Mouse (Mus musculus): Measurements from ENCODE around the gene Letmd1. TPM values are rescaled to one million over a fixed set of nuclear protein-coding genes. Genes with fewer than 3 reads are reported as not detected.

The Letmd1 gene
- polyA plus RNA-seq, 1 experiment from 2014 or later: 59.3 TPM

DNA sequence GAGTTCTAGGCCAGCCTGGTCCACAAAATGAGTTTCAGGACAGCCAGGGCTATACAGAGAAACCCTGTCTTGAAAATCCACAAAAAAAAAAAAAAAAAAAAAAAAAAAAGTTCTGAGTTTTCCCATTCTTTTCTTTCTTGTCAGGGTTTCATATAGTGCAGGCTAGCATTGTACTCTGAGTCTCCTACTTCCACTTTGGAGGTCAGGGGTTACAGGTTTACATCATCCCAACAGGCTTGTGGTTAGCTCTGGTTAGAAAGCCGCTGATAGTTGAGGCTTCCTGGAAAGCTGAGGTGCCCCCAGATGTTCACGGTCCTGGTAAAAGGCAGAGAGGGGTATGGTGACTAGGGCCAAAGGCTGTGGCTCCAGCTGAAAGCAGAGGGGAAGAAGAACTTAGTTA lies 21.9 kb upstream of the Letmd1 start:
- Histone ChIP-seq H3K27ac (ENCODE audit: low read depth, low read length) (no peak overlapping the region), H3K4me3 (ENCODE audit: low read length) (no peak overlapping the region), H3K4me1 (ENCODE audit: control insufficient read depth, insufficient read depth, low read depth, low read length) (peaks cover 8% of the 10 kb centered on the region), H3K27me3 (replicated peaks; ENCODE audit: control insufficient read depth, insufficient read depth, low read length) (no peaks in the 10 kb centered on the region), H3K9ac (ENCODE audit: low read depth, low read length) (no peak overlapping the region), H3K36me3 (ENCODE audit: control insufficient read depth, insufficient read depth, low read length) (no peaks in the 10 kb centered on the region), H3K9me3 (ENCODE audit: control insufficient read depth, low read length) (no peaks in the 10 kb centered on the region), H3K4me2 (ENCODE audit: low read length) (no peak overlapping the region)
- 88% methylated on average over 2 of the region's 2 CpGs for WGBS
- no peak for ATAC-seq

DNA sequence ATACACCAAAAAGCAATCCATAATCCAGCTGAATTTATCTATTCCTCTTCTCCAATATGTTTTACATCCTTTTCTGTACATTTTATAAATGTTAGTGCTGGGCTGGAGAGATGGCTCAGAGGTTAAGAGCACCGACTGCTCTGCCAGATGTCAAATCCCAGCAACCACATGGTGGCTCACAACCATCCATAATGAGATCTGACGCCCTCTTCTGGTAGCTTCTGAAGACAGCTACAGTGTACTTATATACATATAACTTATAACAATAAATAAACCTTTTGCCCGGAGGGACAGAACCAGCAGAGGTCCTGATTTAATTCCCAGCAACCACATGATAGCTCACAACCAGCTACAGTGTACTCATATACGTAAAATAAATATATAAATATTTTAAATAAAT lies 20.3 kb upstream of the Letmd1 start:
- ATAC-seq: no peak
- Histone ChIP-seq H3K27me3 (replicated peaks; ENCODE audit: control insufficient read depth, insufficient read depth, low read length) (no peaks in the 10 kb centered on the region), H3K4me3 (ENCODE audit: low read length) (no peak overlapping the region), H3K9me3 (ENCODE audit: control insufficient read depth, low read length) (no peaks in the 10 kb centered on the region), H3K27ac (ENCODE audit: low read depth, low read length) (no peak overlapping the region), H3K36me3 (ENCODE audit: control insufficient read depth, insufficient read depth, low read length) (no peaks in the 10 kb centered on the region), H3K4me2 (ENCODE audit: low read length) (no peak overlapping the region), H3K9ac (ENCODE audit: low read depth, low read length) (no peak overlapping the region), H3K4me1 (ENCODE audit: control insufficient read depth, insufficient read depth, low read depth, low read length) (peaks cover 6% of the 10 kb centered on the region)
- WGBS: 79% methylated on average over 4 of the region's 4 CpGs

DNA sequence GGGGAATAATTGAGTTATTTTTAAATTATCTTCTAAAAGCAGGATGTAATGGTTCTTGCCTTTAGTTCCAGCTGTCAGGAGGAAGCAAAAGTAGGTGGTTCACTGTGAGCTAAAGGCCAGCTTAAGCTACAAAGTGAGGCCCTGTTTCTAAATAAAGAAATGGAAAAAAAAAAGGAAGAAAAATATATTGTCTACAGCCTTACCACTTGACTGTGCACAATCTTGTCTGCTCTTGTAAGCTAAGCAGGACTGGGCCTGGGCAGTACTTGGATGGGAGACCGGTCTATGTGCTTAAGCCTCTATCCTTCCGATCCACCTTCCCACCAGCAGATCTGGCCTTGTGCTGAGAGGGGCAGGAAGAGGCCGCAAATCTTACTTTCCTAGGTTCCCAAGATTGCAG lies 19.3 kb upstream of the Letmd1 start:
- Histone ChIP-seq H3K4me1 (ENCODE audit: control insufficient read depth, insufficient read depth, low read depth, low read length) (no peaks in the 10 kb centered on the region), H3K27ac (ENCODE audit: low read depth, low read length) (no peak overlapping the region), H3K4me2 (ENCODE audit: low read length) (no peak overlapping the region), H3K4me3 (ENCODE audit: low read length) (no peak overlapping the region), H3K27me3 (replicated peaks; ENCODE audit: control insufficient read depth, insufficient read depth, low read length) (no peaks in the 10 kb centered on the region), H3K9ac (ENCODE audit: low read depth, low read length) (no peak overlapping the region; the same call in 1 of the 2 replicates), H3K36me3 (ENCODE audit: control insufficient read depth, insufficient read depth, low read length) (no peaks in the 10 kb centered on the region), H3K9me3 (ENCODE audit: control insufficient read depth, low read length) (no peaks in the 10 kb centered on the region)
- ATAC-seq: no peak
- WGBS: 90% methylated on average over 3 of the region's 3 CpGs

DNA sequence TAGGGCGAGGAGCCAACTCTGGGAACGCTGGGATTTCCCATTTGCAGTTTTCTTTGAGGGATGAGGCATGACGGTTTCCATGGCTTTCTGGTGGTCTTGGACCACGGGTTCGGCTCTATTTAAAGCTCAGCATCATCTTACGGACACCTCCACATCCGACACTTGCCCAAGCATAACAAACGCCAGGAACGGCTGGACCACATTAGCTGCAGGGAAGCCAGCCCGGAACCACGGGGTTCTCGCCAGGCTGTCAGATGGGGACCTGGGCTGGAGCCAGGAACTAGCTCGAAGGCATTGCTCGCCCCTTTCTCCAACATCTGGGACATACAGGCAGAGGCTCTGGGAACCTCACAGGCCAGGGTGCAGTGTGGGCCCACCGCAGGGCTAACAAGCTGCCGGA lies 17.6 kb upstream of the Letmd1 start:
- no peak overlapping the region for H3K27ac ChIP-seq (ENCODE audit: low read depth, low read length)
- no peaks in the 10 kb centered on the region for H3K4me1 ChIP-seq (ENCODE audit: control insufficient read depth, insufficient read depth, low read depth, low read length)
- no peak overlapping the region for H3K4me2 ChIP-seq (ENCODE audit: low read length)
- no peak overlapping the region for H3K4me3 ChIP-seq (ENCODE audit: low read length)
- ATAC-seq: no peak
- H3K9ac ChIP-seq (ENCODE audit: low read depth, low read length): no peak overlapping the region
- no peaks in the 10 kb centered on the region for H3K27me3 ChIP-seq (replicated peaks; ENCODE audit: control insufficient read depth, insufficient read depth, low read length)
- H3K36me3 ChIP-seq (ENCODE audit: control insufficient read depth, insufficient read depth, low read length): no peaks in the 10 kb centered on the region
- H3K9me3 ChIP-seq (ENCODE audit: control insufficient read depth, low read length): no peaks in the 10 kb centered on the region
- WGBS: 52% methylated on average over 16 of the region's 16 CpGs

DNA sequence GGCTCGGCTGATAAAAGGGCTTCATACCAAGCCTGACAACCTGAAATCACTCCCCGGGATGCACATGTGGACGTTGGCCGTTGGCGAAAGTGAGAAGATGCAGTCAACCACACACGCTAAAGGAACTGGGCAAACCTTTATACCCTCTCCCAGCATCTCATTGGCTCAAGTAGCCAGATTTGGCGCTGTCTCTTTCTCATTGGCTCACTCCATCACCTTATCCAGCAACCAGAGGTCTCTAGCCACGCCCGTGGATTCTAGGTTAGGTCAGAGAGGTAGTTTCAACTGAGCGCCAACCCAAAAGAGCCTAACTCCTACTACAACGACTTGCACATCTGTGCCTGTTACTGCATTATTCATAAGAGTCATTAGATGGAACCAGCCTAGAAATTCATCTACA lies 16.3 kb upstream of the Letmd1 start:
- no peaks in the 10 kb centered on the region for H3K4me1 ChIP-seq (ENCODE audit: control insufficient read depth, insufficient read depth, low read depth, low read length)
- 81% methylated on average over 11 of the region's 11 CpGs for WGBS
- H3K9ac ChIP-seq (ENCODE audit: low read depth, low read length): no peak overlapping the region
- H3K27ac ChIP-seq (ENCODE audit: low read depth, low read length): no peak overlapping the region
- no peak overlapping the region for H3K4me2 ChIP-seq (ENCODE audit: low read length)
- H3K27me3 ChIP-seq (replicated peaks; ENCODE audit: control insufficient read depth, insufficient read depth, low read length): no peaks in the 10 kb centered on the region
- H3K4me3 ChIP-seq (ENCODE audit: low read length): no peak overlapping the region
- ATAC-seq: no peak
- H3K9me3 ChIP-seq (ENCODE audit: control insufficient read depth, low read length): no peaks in the 10 kb centered on the region
- H3K36me3 ChIP-seq (ENCODE audit: control insufficient read depth, insufficient read depth, low read length): no peaks in the 10 kb centered on the region

DNA sequence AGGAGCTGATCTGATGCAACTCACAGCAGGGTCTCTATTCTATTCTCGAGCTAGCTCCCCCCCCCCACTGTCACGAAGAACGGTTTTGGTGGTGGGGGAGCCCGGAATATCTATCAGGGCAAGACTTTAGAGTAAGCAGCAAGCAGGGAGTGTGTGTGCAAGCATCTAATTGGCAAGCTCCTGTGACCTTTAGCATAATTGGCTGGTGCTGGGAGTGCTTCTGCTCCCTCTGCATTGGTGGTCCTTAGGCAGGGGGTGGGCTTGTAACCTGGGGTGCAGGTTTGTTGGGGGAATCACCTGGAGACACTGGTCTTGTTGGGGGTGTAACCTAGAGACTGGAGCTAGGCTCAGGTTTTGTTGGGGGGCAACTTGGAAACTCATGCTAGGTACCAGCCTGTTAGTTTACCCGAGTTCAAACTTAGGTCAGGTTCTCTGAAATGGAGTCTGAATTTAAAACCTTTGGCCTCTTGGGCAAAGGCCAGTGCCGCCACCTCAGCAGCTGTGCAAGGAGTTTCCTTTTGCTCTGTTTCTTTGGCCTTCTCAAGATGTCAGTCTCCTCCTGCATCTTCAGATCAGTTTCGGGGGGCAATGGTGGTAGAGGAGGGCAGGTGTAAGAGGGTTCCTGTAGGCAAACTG lies 12.3 kb upstream of the Letmd1 start:
- H3K9ac ChIP-seq (ENCODE audit: low read depth, low read length): no peak overlapping the region
- H3K27me3 ChIP-seq (replicated peaks; ENCODE audit: control insufficient read depth, insufficient read depth, low read length): no peaks in the 10 kb centered on the region
- H3K27ac ChIP-seq (ENCODE audit: low read depth, low read length): no peak overlapping the region
- H3K4me2 ChIP-seq (ENCODE audit: low read length): no peak overlapping the region
- H3K36me3 ChIP-seq (ENCODE audit: control insufficient read depth, insufficient read depth, low read length): no peaks in the 10 kb centered on the region
- 63% methylated on average over 7 of the region's 7 CpGs for WGBS
- no peaks in the 10 kb centered on the region for H3K9me3 ChIP-seq (ENCODE audit: control insufficient read depth, low read length)
- ATAC-seq: no peak
- H3K4me1 ChIP-seq (ENCODE audit: control insufficient read depth, insufficient read depth, low read depth, low read length): no peaks in the 10 kb centered on the region
- H3K4me3 ChIP-seq (ENCODE audit: low read length): no peak overlapping the region

DNA sequence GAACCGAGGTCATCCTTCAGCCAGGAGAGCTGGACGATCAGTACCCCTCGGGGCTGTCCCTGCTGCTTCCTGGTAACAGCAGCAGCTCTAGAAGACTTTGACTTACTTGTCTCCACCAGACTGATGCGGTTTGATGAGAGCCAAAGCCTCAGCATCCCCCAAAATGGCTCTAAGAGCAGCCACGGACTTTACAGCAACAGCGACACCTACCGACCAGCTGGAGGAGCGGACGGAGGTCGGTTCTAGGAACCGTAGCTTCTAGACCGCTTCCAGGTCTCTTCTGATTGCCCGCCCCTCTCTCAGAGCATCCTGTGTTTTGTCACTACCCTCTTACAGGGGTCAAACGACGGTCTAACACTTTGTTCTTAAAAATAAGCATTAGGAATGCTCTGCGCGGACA lies 11.5 kb upstream of the Letmd1 start:
- Histone ChIP-seq H3K27ac (ENCODE audit: low read depth, low read length) (no peak overlapping the region), H3K9me3 (ENCODE audit: control insufficient read depth, low read length) (no peaks in the 10 kb centered on the region), H3K4me1 (ENCODE audit: control insufficient read depth, insufficient read depth, low read depth, low read length) (no peaks in the 10 kb centered on the region), H3K4me2 (ENCODE audit: low read length) (peak overlapping the region; percentile 27; the same call in 1 of the 2 replicates), H3K27me3 (replicated peaks; ENCODE audit: control insufficient read depth, insufficient read depth, low read length) (no peaks in the 10 kb centered on the region), H3K4me3 (ENCODE audit: low read length) (no peak overlapping the region), H3K36me3 (ENCODE audit: control insufficient read depth, insufficient read depth, low read length) (no peaks in the 10 kb centered on the region), H3K9ac (ENCODE audit: low read depth, low read length) (no peak overlapping the region)
- ATAC-seq: peak; percentile 86
- WGBS: 11% methylated on average over 17 of the region's 17 CpGs

DNA sequence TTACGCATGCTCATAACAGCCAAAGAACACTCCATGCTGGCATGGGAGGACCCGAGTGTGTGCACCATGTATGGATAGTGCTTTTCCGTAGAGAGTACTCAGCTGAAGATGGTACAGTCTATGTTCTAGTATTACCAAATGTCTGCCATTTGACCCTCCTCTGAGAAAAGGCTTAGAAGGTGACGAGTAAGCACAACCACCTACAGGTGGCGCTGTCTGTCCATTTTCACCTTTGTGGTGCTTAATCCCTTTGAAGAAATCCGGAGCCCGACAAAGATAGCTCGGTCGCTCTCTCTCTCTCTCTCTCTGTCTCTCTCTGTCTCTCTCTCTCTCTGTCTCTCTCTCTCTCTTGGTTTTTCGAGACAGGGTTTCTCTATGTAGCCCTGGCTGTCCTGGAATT lies 10.8 kb upstream of the Letmd1 start:
- H3K9me3 ChIP-seq (ENCODE audit: control insufficient read depth, low read length): no peaks in the 10 kb centered on the region
- no peak overlapping the region for H3K4me2 ChIP-seq (ENCODE audit: low read length)
- no peak for ATAC-seq
- no peak overlapping the region for H3K4me3 ChIP-seq (ENCODE audit: low read length)
- H3K9ac ChIP-seq (ENCODE audit: low read depth, low read length): no peak overlapping the region
- 39% methylated on average over 10 of the region's 10 CpGs for WGBS
- no peaks in the 10 kb centered on the region for H3K4me1 ChIP-seq (ENCODE audit: control insufficient read depth, insufficient read depth, low read depth, low read length)
- H3K36me3 ChIP-seq (ENCODE audit: control insufficient read depth, insufficient read depth, low read length): no peaks in the 10 kb centered on the region
- no peaks in the 10 kb centered on the region for H3K27me3 ChIP-seq (replicated peaks; ENCODE audit: control insufficient read depth, insufficient read depth, low read length)
- H3K27ac ChIP-seq (ENCODE audit: low read depth, low read length): no peak overlapping the region

DNA sequence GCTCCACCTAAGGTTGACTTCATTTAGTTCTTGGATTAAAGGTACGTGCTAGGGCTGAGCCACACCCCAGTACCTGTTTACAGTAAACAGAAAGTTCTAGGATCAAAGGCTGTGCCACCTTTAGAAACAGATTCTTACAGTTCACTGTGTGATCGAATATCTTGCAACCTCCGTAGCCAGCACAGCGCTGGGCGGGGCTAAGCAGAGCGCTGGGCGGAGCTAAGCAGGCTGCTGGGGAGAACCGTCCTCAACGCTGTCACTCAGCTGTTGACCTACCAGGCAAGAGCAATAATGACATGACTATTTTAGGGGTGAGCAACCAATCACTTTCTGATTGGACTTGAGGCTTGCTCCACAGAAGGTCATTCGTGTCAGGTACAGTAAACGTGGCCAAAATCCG lies 7.9 kb upstream of the Letmd1 start:
- no peaks in the 10 kb centered on the region for H3K36me3 ChIP-seq (ENCODE audit: control insufficient read depth, insufficient read depth, low read length)
- no peaks in the 10 kb centered on the region for H3K9me3 ChIP-seq (ENCODE audit: control insufficient read depth, low read length)
- no peak overlapping the region for H3K9ac ChIP-seq (ENCODE audit: low read depth, low read length)
- no peaks in the 10 kb centered on the region for H3K4me1 ChIP-seq (ENCODE audit: control insufficient read depth, insufficient read depth, low read depth, low read length)
- no peak for ATAC-seq
- H3K27me3 ChIP-seq (replicated peaks; ENCODE audit: control insufficient read depth, insufficient read depth, low read length): no peaks in the 10 kb centered on the region
- peak overlapping the region; percentile 29 for H3K4me2 ChIP-seq (ENCODE audit: low read length)
- H3K4me3 ChIP-seq (ENCODE audit: low read length): no peak overlapping the region
- no peak overlapping the region for H3K27ac ChIP-seq (ENCODE audit: low read depth, low read length)
- 12% methylated on average over 12 of the region's 12 CpGs for WGBS

DNA sequence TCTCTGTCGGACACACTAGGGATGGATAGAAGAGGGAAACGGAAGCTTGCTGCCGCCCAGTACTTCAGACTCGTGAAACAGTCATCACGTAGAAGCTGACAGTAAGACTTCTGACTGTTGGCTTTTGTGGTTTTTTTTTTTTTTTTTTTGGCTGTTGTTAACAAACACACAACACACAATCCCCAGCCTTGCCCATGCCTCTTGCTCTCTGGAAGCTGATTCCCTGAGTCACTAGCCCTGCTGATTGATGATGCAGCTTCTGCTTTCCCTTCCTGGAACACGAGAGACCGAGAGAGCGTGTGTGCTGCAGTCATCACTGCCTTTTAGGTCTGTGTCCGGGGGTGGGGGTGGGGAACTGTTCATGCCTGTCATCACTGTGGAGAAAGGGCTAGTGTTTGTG lies 7.2 kb upstream of the Letmd1 start:
- no peak for ATAC-seq
- Histone ChIP-seq H3K27ac (ENCODE audit: low read depth, low read length) (no peak overlapping the region), H3K9me3 (ENCODE audit: control insufficient read depth, low read length) (no peaks in the 10 kb centered on the region), H3K36me3 (ENCODE audit: control insufficient read depth, insufficient read depth, low read length) (no peaks in the 10 kb centered on the region), H3K4me3 (ENCODE audit: low read length) (no peak overlapping the region), H3K4me1 (ENCODE audit: control insufficient read depth, insufficient read depth, low read depth, low read length) (peaks cover 3% of the 10 kb centered on the region), H3K9ac (ENCODE audit: low read depth, low read length) (no peak overlapping the region), H3K27me3 (replicated peaks; ENCODE audit: control insufficient read depth, insufficient read depth, low read length) (no peaks in the 10 kb centered on the region), H3K4me2 (ENCODE audit: low read length) (no peak overlapping the region)
- WGBS: 77% methylated on average over 9 of the region's 9 CpGs

Data from hindbrain, embryonic 16.5 days (tissue).